Mouse (Mus musculus) intestine, embryonic 16.5 days (tissue): ENCODE measurements around the gene Gm47841. TPM values are rescaled to one million over a fixed set of nuclear protein-coding genes. Genes with fewer than 3 reads are reported as not detected.

Experiments used
- ATAC-seq: fragments of 200-750 bp; cut with Nextera tagmentation; 2 replicates; pipeline ENCODE4 v1.8.0; 2017; ENCODE audit warnings: moderate TSS enrichment, moderate library complexity
- H3K27ac ChIP-seq: fragments of 300-500 bp; sonication (generic); 2 replicates; pipeline ENCODE4 v1.5.1; 2014; ENCODE audit warnings: mild to moderate bottlenecking, low read length
- H3K27me3 ChIP-seq: fragments of 300-500 bp; sonication (generic); replicated peaks from 2 replicates; pipeline ENCODE4 v1.6.1; 2014; ENCODE audit warnings: low read length, control low read depth, mixed read lengths; ENCODE audit not compliant: control insufficient read depth, insufficient read depth
- H3K36me3 ChIP-seq: fragments of 300-500 bp; sonication (generic); 2 replicates; pipeline ENCODE4 v1.6.1; 2014; ENCODE audit warnings: low read length, control low read depth; ENCODE audit not compliant: control insufficient read depth, insufficient read depth
- H3K4me1 ChIP-seq: fragments of 300-500 bp; sonication (generic); 2 replicates; pipeline ENCODE4 v1.6.1; 2014; ENCODE audit warnings: low read length, control low read depth, mixed read lengths; ENCODE audit not compliant: control insufficient read depth, insufficient read depth
- H3K4me2 ChIP-seq: fragments of 300-500 bp; sonication (generic); 2 replicates; pipeline ENCODE4 v1.6.1; 2014; ENCODE audit warnings: low read depth, low read length, control low read depth
- H3K4me3 ChIP-seq: fragments of 300-500 bp; sonication (generic); 2 replicates; pipeline ENCODE4 v1.5.1; 2014; ENCODE audit warnings: mild to moderate bottlenecking, low read length
- H3K9ac ChIP-seq: fragments of 300-500 bp; sonication (generic); 2 replicates; pipeline ENCODE4 v1.6.1; 2014; ENCODE audit warnings: low read depth, low read length
- H3K9me3 ChIP-seq: fragments of 300-500 bp; sonication (generic); 2 replicates; pipeline ENCODE4 v1.6.1; 2016; ENCODE audit warnings: low read length, control low read depth; ENCODE audit not compliant: control insufficient read depth
- WGBS: fragments of 180-500 bp; shearing (Covaris S2); extraction: QIAGEN DNeasy Blood & Tissue Kit; methylation state at CpG from one replicate; pipeline ENCODE4 v1.1.7; 2014; 5-methylcytosine and 5-hydroxymethylcytosine counted together
- polyA plus RNA-seq: library from polyadenylated mRNA; unstranded; fragments of >200 nt; fragmentation: Nextera tagmentation; extraction: Ambion mirVana; gene quantifications from 2 replicates; pipeline ENCODE4 v1.2.1, GENCODE M21; 2015

The Gm47841 gene
- not detected in 2 replicates for polyA plus RNA-seq

DNA sequence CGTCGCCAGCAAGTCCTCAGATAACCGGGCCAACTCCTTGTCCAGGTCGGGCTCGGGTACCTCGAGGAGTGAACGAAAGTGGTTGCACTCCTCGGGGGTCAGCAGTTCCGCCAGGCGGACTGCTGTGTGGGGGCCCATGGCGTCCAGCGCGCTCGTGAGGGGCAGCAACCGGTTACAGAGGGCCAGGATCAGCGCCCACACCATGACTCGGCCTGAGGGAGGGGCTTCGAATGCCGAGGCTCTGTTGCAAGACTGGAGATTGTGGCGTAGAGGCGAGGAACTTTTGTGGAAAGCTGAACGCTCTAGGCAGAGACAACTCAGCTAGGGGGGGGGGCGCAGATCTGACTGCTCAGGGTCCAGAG is at the start of gene Gm47841:
TSS of gene Gm47841 (minus strand) at position 204 of the 362 bp plus-strand sequence.
- Histone ChIP-seq H3K4me1 (peaks cover 16% of the 10 kb centered on the region), H3K27me3 (peaks cover 49% of the 10 kb centered on the region), H3K9ac (peak within 1 kb of the TSS; percentile 67), H3K4me3 (peak within 1 kb of the TSS; percentile 63), H3K36me3 (no peaks in the 10 kb centered on the region), H3K9me3 (no peaks in the 10 kb centered on the region), H3K27ac (no peak within 1 kb of the TSS), H3K4me2 (peak within 1 kb of the TSS; percentile 100)
- ATAC-seq = no peak; the same call in 1 of the 2 replicates
- 3% methylated on average over 23 of the region's 23 CpGs for WGBS

DNA sequence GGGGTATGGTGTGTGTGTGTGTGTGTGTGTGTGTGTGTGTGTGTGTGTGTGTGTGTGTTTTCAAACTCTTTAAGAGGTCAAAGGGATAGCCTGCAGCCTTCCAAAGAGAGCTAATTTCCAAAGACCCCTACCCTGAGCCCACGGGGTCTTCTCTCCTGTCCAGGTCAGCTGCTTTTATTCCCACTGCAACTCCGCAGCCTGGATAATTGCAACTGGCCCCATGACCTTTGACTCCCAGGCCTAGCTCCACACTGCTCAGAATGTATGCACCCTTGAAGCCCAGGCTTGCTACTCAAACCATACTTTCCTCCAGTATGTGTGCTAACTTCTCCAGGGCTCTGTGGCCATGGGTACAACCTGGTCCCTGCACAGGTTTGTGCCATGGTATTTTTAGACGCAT is 48.2 kb upstream of the Gm47841 start:
- Histone ChIP-seq H3K27ac (no peak overlapping the region), H3K4me1 (peaks cover 20% of the 10 kb centered on the region), H3K9ac (no peak overlapping the region), H3K27me3 (no peaks in the 10 kb centered on the region; the same call in 1 of the 2 replicates), H3K4me2 (no peak overlapping the region), H3K4me3 (no peak overlapping the region), H3K36me3 (no peaks in the 10 kb centered on the region), H3K9me3 (no peaks in the 10 kb centered on the region)
- no peak for ATAC-seq
- 68% methylated on average over 3 of the region's 3 CpGs for WGBS

DNA sequence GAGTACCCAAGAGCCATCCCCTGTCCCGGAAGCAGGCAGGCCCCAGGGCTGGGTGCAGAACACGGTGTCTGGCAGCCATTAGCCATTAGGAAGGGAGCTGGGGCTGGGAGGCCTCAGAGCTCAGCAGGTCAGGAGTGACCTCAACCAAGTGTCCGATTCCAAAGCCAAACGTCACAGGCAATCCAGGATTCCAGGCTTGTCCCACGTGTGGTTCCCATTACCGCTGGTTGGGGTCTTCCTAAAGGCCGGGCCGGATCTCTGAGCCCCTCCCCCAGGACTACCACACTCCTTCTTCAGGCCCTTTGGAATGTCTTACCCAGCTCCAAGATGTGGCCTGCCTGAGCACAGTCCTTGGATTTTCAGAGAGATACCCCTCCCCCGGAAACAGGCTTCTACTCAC is 47.8 kb upstream of the Gm47841 start:
- no peak overlapping the region for H3K4me3 ChIP-seq
- ATAC-seq = no peak
- 57% methylated on average over 9 of the region's 9 CpGs for WGBS

DNA sequence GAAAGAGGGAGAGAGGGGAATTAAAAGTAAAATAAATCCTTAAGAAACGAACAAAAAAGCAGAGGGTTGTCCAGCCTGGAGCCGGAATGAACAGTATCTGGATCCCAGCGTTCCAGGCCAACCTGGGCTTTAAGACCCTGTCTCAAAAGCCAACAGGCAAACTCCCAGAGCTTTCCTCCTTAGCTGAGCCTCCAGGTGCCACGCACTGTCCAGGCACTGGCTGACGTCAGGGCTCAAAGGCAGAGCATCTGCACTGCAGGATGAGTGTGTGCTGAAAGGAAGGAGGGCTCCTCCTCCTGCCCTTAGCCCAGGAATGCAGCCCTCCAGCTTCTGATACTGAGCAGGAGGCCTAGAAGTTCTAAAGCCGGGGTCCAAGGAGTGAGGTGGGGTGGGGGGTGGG is 46.8 kb upstream of the Gm47841 start:
- Histone ChIP-seq H3K36me3 (no peaks in the 10 kb centered on the region), H3K27ac (no peak overlapping the region), H3K4me3 (no peak overlapping the region), H3K4me1 (peaks cover 20% of the 10 kb centered on the region), H3K9ac (no peak overlapping the region), H3K9me3 (no peaks in the 10 kb centered on the region), H3K27me3 (no peaks in the 10 kb centered on the region), H3K4me2 (no peak overlapping the region)
- ATAC-seq = peak; percentile 36; the same call in 1 of the 2 replicates
- WGBS = 42% methylated on average over 6 of the region's 6 CpGs

More for the DNA sequence above, 47.8 kb upstream of the Gm47841 start:
- H3K36me3 ChIP-seq = no peaks in the 10 kb centered on the region
- H3K9ac ChIP-seq = no peak overlapping the region
- no peaks in the 10 kb centered on the region; the same call in 1 of the 2 replicates for H3K27me3 ChIP-seq
- H3K9me3 ChIP-seq = no peaks in the 10 kb centered on the region
- H3K4me2 ChIP-seq = no peak overlapping the region
- no peak overlapping the region for H3K27ac ChIP-seq
- H3K4me1 ChIP-seq = peaks cover 20% of the 10 kb centered on the region

DNA sequence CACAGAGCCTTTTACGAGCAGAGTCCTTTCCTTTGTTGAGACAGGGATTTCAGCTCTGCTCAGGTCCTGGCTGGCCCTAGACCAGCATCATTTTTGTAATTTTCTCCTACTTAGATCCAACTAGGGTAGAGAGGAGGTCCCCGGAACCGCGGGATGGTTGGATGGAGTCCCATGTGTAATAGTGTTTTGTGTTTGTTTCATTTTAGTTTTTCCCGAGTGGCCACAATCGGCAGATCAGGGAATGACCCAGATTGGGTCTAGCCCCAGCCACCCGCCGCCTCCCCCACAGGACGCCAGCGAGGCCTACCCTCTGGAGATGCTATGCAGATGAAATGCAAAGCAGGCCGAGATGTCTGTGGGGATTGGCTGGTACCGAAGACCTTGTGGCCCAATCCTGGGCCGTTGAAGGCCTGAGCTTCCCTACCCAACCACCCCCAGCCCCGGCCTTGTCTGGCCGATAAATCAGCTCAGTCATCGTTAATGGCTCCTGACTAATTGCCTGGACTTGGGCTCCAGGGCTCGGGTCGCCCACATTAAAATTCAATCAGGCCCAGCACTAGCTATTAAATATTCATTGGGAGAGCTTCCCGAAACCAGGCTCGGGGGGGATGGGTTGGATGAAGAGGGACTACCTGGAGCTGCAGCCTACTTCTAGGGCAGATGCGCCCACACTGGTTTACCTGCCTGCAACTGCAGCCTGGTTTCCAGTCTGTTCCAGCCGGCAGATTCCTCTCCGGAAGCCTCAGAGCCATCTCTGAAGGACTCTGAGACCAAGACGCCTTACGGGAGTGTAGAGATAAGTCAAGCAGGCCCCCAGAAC is 45.8 kb upstream of the Gm47841 start:
- Histone ChIP-seq H3K9ac (no peak overlapping the region), H3K4me2 (no peak overlapping the region), H3K9me3 (no peaks in the 10 kb centered on the region), H3K27ac (0 out of 2 replicates have a peak overlapping the region, but pooled peaks have one; percentile 6), H3K4me3 (no peak overlapping the region), H3K36me3 (no peaks in the 10 kb centered on the region), H3K4me1 (peaks cover 14% of the 10 kb centered on the region), H3K27me3 (no peaks in the 10 kb centered on the region)
- WGBS = 41% methylated on average over 25 of the region's 25 CpGs
- ATAC-seq = peak; percentile 51; the same call in 1 of the 2 replicates

DNA sequence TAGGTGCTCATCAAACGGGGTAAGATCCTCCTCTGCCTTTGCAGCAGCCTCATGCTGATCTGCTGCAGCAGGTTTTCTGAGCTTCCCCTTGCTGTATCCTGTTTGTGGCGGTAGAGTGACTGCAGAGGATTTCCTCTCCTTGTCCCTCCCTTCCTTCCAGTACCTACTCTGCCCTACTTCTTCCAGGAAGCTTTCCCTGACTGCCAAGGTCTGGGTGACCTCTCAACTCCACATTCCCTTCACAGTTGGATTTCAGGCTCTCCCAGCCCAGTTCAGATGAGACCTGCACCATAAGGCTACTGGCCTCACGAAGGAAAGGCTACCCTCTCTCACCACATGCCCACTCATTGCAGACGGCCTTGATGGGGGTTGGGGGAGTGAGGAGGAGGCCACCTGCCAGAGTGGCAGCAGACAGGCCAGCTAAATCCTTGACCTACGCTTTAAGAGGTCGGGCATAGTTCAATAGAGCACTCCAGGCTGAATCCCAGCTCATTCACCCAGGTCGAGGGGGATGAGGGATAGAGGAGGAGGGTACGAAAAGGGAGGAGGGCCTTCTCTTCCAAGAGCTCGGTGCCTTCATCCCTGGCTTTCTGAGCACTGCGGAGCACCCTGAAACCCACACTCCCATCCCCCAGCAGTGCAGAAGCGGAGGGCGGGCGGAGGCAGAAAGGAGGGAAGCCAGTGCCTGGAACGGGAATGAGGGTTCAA is 45.1 kb upstream of the Gm47841 start:
- 49% methylated on average over 14 of the region's 14 CpGs for WGBS
- ATAC-seq = no peak
- no peak overlapping the region for H3K9ac ChIP-seq

DNA sequence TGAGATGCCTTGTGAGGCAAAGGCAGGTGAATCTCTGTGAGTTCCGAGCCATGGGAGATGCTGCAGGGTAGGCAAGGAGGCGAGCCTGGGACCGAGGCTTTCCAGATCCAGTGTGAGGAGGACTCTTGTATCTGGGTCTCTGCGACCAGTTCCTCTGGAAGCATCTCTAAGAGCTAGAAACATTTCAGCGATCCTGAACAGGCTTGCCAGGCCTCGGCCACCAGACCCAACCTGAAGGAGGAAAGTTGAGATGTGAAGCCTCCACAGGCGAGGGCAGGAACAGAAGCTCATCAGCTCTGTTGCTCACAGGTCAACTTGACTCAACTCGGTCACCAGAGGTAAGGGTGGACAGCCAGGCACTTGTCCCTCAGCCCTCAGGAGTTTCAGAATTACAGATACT is 44.4 kb upstream of the Gm47841 start:
- no peak for ATAC-seq
- peaks cover 11% of the 10 kb centered on the region; the same call in 1 of the 2 replicates for H3K4me1 ChIP-seq
- no peaks in the 10 kb centered on the region for H3K36me3 ChIP-seq
- no peak overlapping the region for H3K4me3 ChIP-seq
- 92% methylated on average over 8 of the region's 8 CpGs for WGBS
- H3K27ac ChIP-seq = no peak overlapping the region
- no peaks in the 10 kb centered on the region for H3K9me3 ChIP-seq
- no peak overlapping the region for H3K4me2 ChIP-seq
- no peak overlapping the region for H3K9ac ChIP-seq
- H3K27me3 ChIP-seq = no peaks in the 10 kb centered on the region

More for the DNA sequence above, 45.1 kb upstream of the Gm47841 start:
- Histone ChIP-seq H3K27ac (no peak overlapping the region), H3K4me3 (no peak overlapping the region), H3K4me2 (no peak overlapping the region), H3K4me1 (peaks cover 11% of the 10 kb centered on the region; the same call in 1 of the 2 replicates), H3K9me3 (no peaks in the 10 kb centered on the region), H3K36me3 (no peaks in the 10 kb centered on the region), H3K27me3 (no peaks in the 10 kb centered on the region)

DNA sequence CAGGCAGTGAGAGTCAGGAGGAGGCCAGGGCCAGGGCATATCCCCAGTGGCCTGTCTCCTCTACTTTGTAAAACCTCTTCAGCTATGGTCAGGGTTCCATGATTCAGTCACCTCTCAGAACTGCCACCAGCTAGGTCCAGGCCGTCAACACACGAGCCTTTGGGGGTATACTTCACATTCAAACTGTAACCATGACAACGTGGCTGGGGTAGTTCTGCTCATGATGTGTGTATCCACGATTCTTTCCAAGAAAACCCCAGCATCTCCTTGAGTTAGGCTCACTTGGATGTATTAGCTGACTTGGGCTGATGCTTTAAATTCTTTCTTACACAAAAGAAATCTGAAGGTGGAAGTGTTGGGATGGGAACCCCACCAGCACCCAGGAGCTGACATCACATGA is 41.1 kb upstream of the Gm47841 start:
- no peaks in the 10 kb centered on the region for H3K36me3 ChIP-seq
- H3K27ac ChIP-seq = no peak overlapping the region
- no peaks in the 10 kb centered on the region for H3K27me3 ChIP-seq
- ATAC-seq = no peak
- no peak overlapping the region for H3K4me3 ChIP-seq
- no peak overlapping the region for H3K4me2 ChIP-seq
- 73% methylated on average over 4 of the region's 4 CpGs for WGBS
- H3K4me1 ChIP-seq = peaks cover 8% of the 10 kb centered on the region; the same call in 1 of the 2 replicates
- H3K9ac ChIP-seq = no peak overlapping the region
- no peaks in the 10 kb centered on the region for H3K9me3 ChIP-seq

DNA sequence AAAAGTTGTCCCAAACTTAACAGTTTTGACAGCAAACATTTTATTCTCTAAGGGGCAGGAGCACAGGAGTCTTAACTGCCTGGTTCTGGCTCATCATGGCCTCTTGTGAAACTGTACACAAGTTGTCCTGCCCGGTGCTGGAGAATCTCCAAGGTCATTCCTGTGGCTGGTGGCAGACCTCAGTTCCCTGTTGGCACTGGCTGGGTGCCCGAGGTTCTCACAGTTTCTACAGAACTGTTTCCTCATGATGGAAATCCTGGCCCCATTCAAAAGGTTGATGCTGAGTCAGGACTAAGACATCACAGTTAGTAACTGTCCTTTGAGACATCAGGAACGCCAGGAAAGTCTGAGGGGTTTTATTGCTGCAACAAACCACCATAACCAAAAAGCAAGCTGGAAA is 39.8 kb upstream of the Gm47841 start:
- no peak for ATAC-seq

More for the DNA sequence above, 39.8 kb upstream of the Gm47841 start:
- Histone ChIP-seq H3K9me3 (no peaks in the 10 kb centered on the region), H3K4me2 (no peak overlapping the region), H3K9ac (no peak overlapping the region), H3K27me3 (no peaks in the 10 kb centered on the region), H3K27ac (no peak overlapping the region), H3K4me1 (peaks cover 4% of the 10 kb centered on the region; the same call in 1 of the 2 replicates), H3K36me3 (no peaks in the 10 kb centered on the region), H3K4me3 (no peak overlapping the region)
- WGBS = 63% methylated on average over 3 of the region's 3 CpGs
